Mouse (Mus musculus): ENCODE data around the gene Pank3.
"Not testable (repeated sequence)": the region's sequence is repeated elsewhere in the genome, so short reads cannot be mapped to it uniquely, and the experiment has no call there.

The Pank3 gene

DNA sequence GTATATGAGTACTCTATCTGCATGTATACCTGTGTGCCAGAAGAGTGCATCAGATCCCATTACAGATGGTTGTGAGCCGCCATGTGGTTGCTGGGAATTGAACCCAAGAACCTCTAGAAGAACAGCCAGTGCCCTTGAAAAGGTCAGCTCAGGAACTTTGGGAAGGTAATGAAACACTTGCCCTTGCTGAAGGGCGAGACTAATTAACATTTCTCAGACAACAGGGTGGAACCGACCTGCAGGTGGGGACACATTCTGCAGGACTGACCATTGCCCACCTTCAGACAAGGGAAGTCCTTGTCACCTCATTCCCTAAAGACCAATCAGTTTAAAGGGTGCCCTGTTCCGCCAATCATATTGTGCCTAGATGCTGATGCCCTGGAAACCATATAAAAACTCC, 71.5 kb downstream of the Pank3 start:
- DNase-seq (ENCODE audit: low spot score in 2 of 2), result not testable (repeated sequence)

Data from right cerebral cortex, postnatal 10 days (tissue).